Mouse (Mus musculus) mouse embryonic stem cell (cell line): ENCODE results near the gene Lrrc34.

ENCODE experiments used
- in situ Hi-C, 2 experiments: fragments of 300-500 bp; cut with MboI; formaldehyde crosslinking; loops; 1 replicate in 1 of 2; 3 replicates in 1 of 2; pipeline ENCODE4 v1.14.3; 2019 to 2020; ENCODE audit warnings: low sequenced_read_pairs in 2 of 2, low pct_unique_long_range_greater_than_20kb in 1 of 2, mixed read lengths in 1 of 2; ENCODE audit not compliant: unreplicated experiment in 1 of 2

The Lrrc34 gene

GRCm38 (mm10) chr3:30647440-30648090, at the start of gene Lrrc34:
Gene Lrrc34 (minus strand): TSS chr3:30647869.
- in situ Hi-C loops: no loop called here

GRCm38 (mm10) chr3:30696346-30696745, 48.7 kb upstream of the Lrrc34 start:
- in situ Hi-C loops: no loop called here

- in situ Hi-C loops: no loop called here
These were observed 48.0 kb upstream of the Lrrc34 start for GRCm38 (mm10) chr3:30695661-30696060.

GRCm38 (mm10) chr3:30690976-30691375, 43.3 kb upstream of the Lrrc34 start:
- in situ Hi-C loops: no loop called here

- in situ Hi-C loops: no loop called here
These were observed 39.5 kb upstream of the Lrrc34 start for GRCm38 (mm10) chr3:30687216-30687615.

- in situ Hi-C loops: no loop called here
These were observed 35.5 kb upstream of the Lrrc34 start for GRCm38 (mm10) chr3:30683190-30683589.

- in situ Hi-C loops: no loop called here
These were observed 10.8 kb upstream of the Lrrc34 start for GRCm38 (mm10) chr3:30658486-30658885.

GRCm38 (mm10) chr3:30655937-30656336, 8.3 kb upstream of the Lrrc34 start:
- in situ Hi-C loops: no loop called here

- in situ Hi-C loops: no loop called here
These were observed 2.6 kb upstream of the Lrrc34 start for GRCm38 (mm10) chr3:30650062-30650841.

GRCm38 (mm10) chr3:30648466-30648865, 797 bp upstream of the Lrrc34 start:
- in situ Hi-C loops: no loop called here

- in situ Hi-C loops: no loop called here
These were observed 908 bp downstream of the Lrrc34 start for GRCm38 (mm10) chr3:30646761-30647160.

- in situ Hi-C loops: no loop called here
These were observed 3.5 kb downstream of the Lrrc34 start, which contains the start of gene Lrriq4 for GRCm38 (mm10) chr3:30644207-30644606. Gene Lrriq4 (plus strand): TSS chr3:30644507.

GRCm38 (mm10) chr3:30635629-30636028, 12.0 kb downstream of the Lrrc34 start:
- in situ Hi-C loops: no loop called here

- in situ Hi-C loops: no loop called here
These were observed 14.0 kb downstream of the Lrrc34 start for GRCm38 (mm10) chr3:30633681-30634080.

GRCm38 (mm10) chr3:30620132-30620531, 27.5 kb downstream of the Lrrc34 start:
- in situ Hi-C loops: no loop called here

GRCm38 (mm10) chr3:30610930-30611329, 36.7 kb downstream of the Lrrc34 start:
- in situ Hi-C loops: no loop called here

- in situ Hi-C loops: no loop called here
These were observed 38.7 kb downstream of the Lrrc34 start for GRCm38 (mm10) chr3:30608999-30609398.

GRCm38 (mm10) chr3:30603256-30603655, 44.4 kb downstream of the Lrrc34 start:
- in situ Hi-C loops: no loop called here

GRCm38 (mm10) chr3:30602740-30603098, 45.0 kb downstream of the Lrrc34 start:
- in situ Hi-C loops: no loop called here
